23 mouse cellular contexts compared by ENCODE assay signal in the genomic region with DNA sequence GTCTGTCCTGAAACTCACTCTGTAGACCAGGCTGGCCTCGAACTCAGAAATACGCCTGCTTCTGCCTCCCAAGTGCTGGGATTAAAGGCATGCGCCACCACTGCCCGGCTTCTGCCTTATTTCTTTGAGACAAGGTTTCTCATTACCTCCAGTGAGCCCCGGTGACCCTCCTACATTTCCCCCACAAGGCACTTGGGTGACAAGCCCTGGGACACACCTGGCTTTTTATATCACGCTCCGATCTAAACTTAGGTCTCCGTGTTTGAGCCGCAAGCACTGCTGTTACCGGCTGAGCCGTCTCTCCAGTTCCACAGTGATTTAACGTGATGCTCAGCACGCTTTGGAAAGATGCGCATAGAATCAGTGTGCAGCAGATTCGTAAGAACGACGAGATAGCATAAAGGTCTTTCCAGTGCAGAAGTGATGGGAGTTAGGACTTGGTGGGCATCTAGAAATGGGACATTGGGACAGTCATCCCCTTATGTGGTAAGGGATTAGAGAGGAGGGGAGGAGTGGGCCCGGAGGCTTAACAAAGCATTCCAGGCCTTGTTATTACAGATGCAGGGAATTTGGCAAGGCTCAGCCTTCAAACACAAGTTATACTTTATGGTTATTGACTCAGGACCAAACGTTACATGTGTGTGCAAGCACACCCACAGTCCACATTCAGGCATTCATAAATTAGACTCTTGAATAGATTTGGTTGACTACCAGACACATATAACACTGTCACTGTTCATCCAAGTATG. TPM values are rescaled to one million over a fixed set of nuclear protein-coding genes. Genes with fewer than 3 reads are reported as not detected.
A peak's percentile ranks its signal among the peaks of the same experiment; 100 is the strongest.
DNase-seq lines count a peak whose midpoint lies in the region; ATAC-seq lines count a peak whose summit lies in the region.
"Had no signal": no experiment of that assay in that cellular context is flagged by ENCODE, and none has a peak within 500 bp of the region (broad histone marks: within the 10 kb centered on the region; RNA-seq: fewer than 3 reads in every experiment).

No protein-coding gene starts in this region.

- H3K27me3 ChIP-seq in kidney, embryonic 16.5 days (ENCODE audit: insufficient read depth, low read length): no peaks in the 10 kb centered on the region
- H3K27me3 ChIP-seq in embryonic facial prominence, embryonic 10.5 days (replicated peaks; ENCODE audit: low read depth, poor library complexity, severe bottlenecking): no peaks in the 10 kb centered on the region
- H3K27me3 ChIP-seq in embryonic facial prominence, embryonic 11.5 days (ENCODE audit: control insufficient read depth, insufficient read depth, low read length): no peaks in the 10 kb centered on the region
- H3K27me3 ChIP-seq in limb, embryonic 10.5 days (ENCODE audit: low read depth, poor library complexity, severe bottlenecking): no peaks in the 10 kb centered on the region
- H3K27me3 ChIP-seq: embryonic facial prominence, embryonic 15.5 days; forebrain, embryonic 12.5 days had no signal

- peaks cover 19% of the 10 kb centered on the region for H3K4me1 ChIP-seq in kidney, embryonic 16.5 days (ENCODE audit: insufficient read depth, low read length)
- H3K4me1 ChIP-seq in embryonic facial prominence, embryonic 10.5 days: peaks cover 35% of the 10 kb centered on the region
- H3K4me1 ChIP-seq in embryonic facial prominence, embryonic 11.5 days (ENCODE audit: control insufficient read depth, insufficient read depth, low read length): no peaks in the 10 kb centered on the region
- H3K4me1 ChIP-seq in limb, embryonic 10.5 days: peaks cover 44% of the 10 kb centered on the region
- H3K4me1 ChIP-seq: forebrain, embryonic 12.5 days had no signal

- no peak overlapping the region for H3K9ac ChIP-seq in kidney, embryonic 16.5 days (replicated peaks; ENCODE audit: low read length)
- H3K9ac ChIP-seq in embryonic facial prominence, embryonic 11.5 days (replicated peaks; ENCODE audit: low read length): no peak overlapping the region
- H3K9ac ChIP-seq: embryonic facial prominence, embryonic 15.5 days; forebrain, embryonic 12.5 days had no signal

- H3K4me3 ChIP-seq in kidney, embryonic 16.5 days (ENCODE audit: low read length): no peak overlapping the region
- H3K4me3 ChIP-seq in embryonic facial prominence, embryonic 10.5 days: no peak overlapping the region
- H3K4me3 ChIP-seq in embryonic facial prominence, embryonic 11.5 days (ENCODE audit: low read depth, low read length): no peak overlapping the region
- 0 out of 2 replicates have a peak overlapping the region, but pooled peaks have one; percentile 13 for H3K4me3 ChIP-seq in limb, embryonic 10.5 days
- H3K4me3 ChIP-seq: embryonic facial prominence, embryonic 15.5 days; forebrain, embryonic 12.5 days; heart, embryonic 10.5 days; left cerebral cortex, adult 2 months had no signal

- H3K36me3 ChIP-seq in kidney, embryonic 16.5 days (ENCODE audit: insufficient read depth, low read length): no peaks in the 10 kb centered on the region
- no peaks in the 10 kb centered on the region for H3K36me3 ChIP-seq in embryonic facial prominence, embryonic 10.5 days (replicated peaks)
- no peaks in the 10 kb centered on the region for H3K36me3 ChIP-seq in embryonic facial prominence, embryonic 11.5 days (replicated peaks; ENCODE audit: control insufficient read depth, insufficient read depth, low read depth, low read length)
- H3K36me3 ChIP-seq in limb, embryonic 10.5 days: no peaks in the 10 kb centered on the region
- H3K36me3 ChIP-seq: embryonic facial prominence, embryonic 15.5 days; forebrain, embryonic 12.5 days; heart, embryonic 10.5 days had no signal

- ATAC-seq in kidney, embryonic 16.5 days (ENCODE audit: low FRiP score, low TSS enrichment): peak; percentile 27; the same call in 1 of the 2 replicates
- no peak for ATAC-seq in embryonic facial prominence, embryonic 11.5 days (replicated peaks; ENCODE audit: insufficient number of reproducible peaks, low FRiP score, low TSS enrichment, low read depth)
- ATAC-seq: midbrain, embryonic 16.5 days had no signal

- H3K4me2 ChIP-seq in kidney, embryonic 16.5 days (replicated peaks; ENCODE audit: low read depth, low read length): no peak overlapping the region
- H3K4me2 ChIP-seq in embryonic facial prominence, embryonic 11.5 days (ENCODE audit: low read depth, low read length): no peak overlapping the region
- H3K4me2 ChIP-seq: forebrain, embryonic 12.5 days had no signal

- DNase-seq in kidney, adult 9 months: no peak
- peak; percentile 27 for DNase-seq in embryonic facial prominence, embryonic 10.5 days (ENCODE audit: low spot score)
- DNase-seq in embryonic facial prominence, embryonic 11.5 days (ENCODE audit: low spot score): peak; percentile 31
- no peak for DNase-seq in limb, embryonic 10.5 days (ENCODE audit: low spot score)
- no peak for DNase-seq in right cerebral cortex, postnatal 14 days
- no peak for DNase-seq in frontal cortex, postnatal 25 days (ENCODE audit: low spot score in 2 of 2)
- no peak for DNase-seq in cerebellum, postnatal 10 days
- DNase-seq: adrenal gland, adult 2 months; cerebellum, adult 9-11 months; gastrocnemius, postnatal 36 days; kidney, postnatal 36 days; layer of hippocampus, adult 9-11 months; left cerebral cortex, postnatal 4 days; lung, postnatal 10 days; retina, postnatal 1 day; right cerebral cortex, postnatal 4 days; thymus, adult 2 months had no signal

- WGBS in kidney, embryonic 16.5 days: 66% methylated on average over 19 of the region's 19 CpGs
- WGBS in embryonic facial prominence, embryonic 10.5 days: 84% methylated on average over 19 of the region's 19 CpGs
- WGBS in embryonic facial prominence, embryonic 11.5 days: 80% methylated on average over 19 of the region's 19 CpGs
- WGBS in limb, embryonic 10.5 days: 85% methylated on average over 19 of the region's 19 CpGs

- H3K9me3 ChIP-seq in kidney, embryonic 16.5 days (ENCODE audit: low read length): peaks cover 3% of the 10 kb centered on the region; the same call in 1 of the 2 replicates
- H3K9me3 ChIP-seq in embryonic facial prominence, embryonic 10.5 days: no peaks in the 10 kb centered on the region
- no peaks in the 10 kb centered on the region for H3K9me3 ChIP-seq in embryonic facial prominence, embryonic 11.5 days (replicated peaks; ENCODE audit: control insufficient read depth, low read length)
- H3K9me3 ChIP-seq in limb, embryonic 10.5 days (replicated peaks): no peaks in the 10 kb centered on the region
- H3K9me3 ChIP-seq: embryonic facial prominence, embryonic 15.5 days; forebrain, embryonic 12.5 days; heart, embryonic 10.5 days had no signal

- no peak overlapping the region; the same call in 1 of the 2 replicates for H3K27ac ChIP-seq in kidney, embryonic 16.5 days (ENCODE audit: low read length)
- H3K27ac ChIP-seq in embryonic facial prominence, embryonic 10.5 days (replicated peaks): peak overlapping the region; percentile 85
- H3K27ac ChIP-seq in embryonic facial prominence, embryonic 11.5 days (replicated peaks; ENCODE audit: low read depth, low read length): no peak overlapping the region
- H3K27ac ChIP-seq in limb, embryonic 10.5 days: peak overlapping the region; percentile 92
- H3K27ac ChIP-seq: forebrain, embryonic 12.5 days; heart, embryonic 10.5 days; left cerebral cortex, adult 2 months had no signal

RNA-seq across cellular contexts. Expression of gene Slc38a4, which starts 56.9 kb away (rescaled TPM):
- 74.2 and 77.9 TPM in 2 replicates for polyA plus RNA-seq in kidney, embryonic 16.5 days (2015; fragmentation: Nextera tagmentation; extraction: Ambion mirVana)
- 53.5 and 57.2 TPM in 2 replicates for polyA plus RNA-seq in embryonic facial prominence, embryonic 10.5 days (2016; fragmentation: Nextera tagmentation; extraction: Ambion mirVana)
- 61.2 and 71.1 TPM in 2 replicates for polyA plus RNA-seq in embryonic facial prominence, embryonic 11.5 days (2014; fragmentation: Nextera tagmentation; extraction: Ambion mirVana)
- polyA plus RNA-seq in limb, embryonic 10.5 days (2016; fragmentation: Nextera tagmentation; extraction: Ambion mirVana): 77.5 and 88.3 TPM in 2 replicates

Comparison
In these comparisons a context has a peak if more than half of its experiments do, and no peak if none do; other contexts are left out.
1. H3K27ac ChIP-seq: peak in embryonic facial prominence, embryonic 10.5 days (single experiment) and limb, embryonic 10.5 days (single experiment); none in kidney, embryonic 16.5 days (single experiment) and embryonic facial prominence, embryonic 11.5 days (single experiment).
2. DNase-seq: peak in embryonic facial prominence, embryonic 10.5 days (single experiment) and embryonic facial prominence, embryonic 11.5 days (single experiment); none in kidney, adult 9 months (single experiment), limb, embryonic 10.5 days (single experiment), right cerebral cortex, postnatal 14 days (single experiment), frontal cortex, postnatal 25 days (0 of 2) and cerebellum, postnatal 10 days (0 of 2).